Mouse (Mus musculus) intestine, embryonic 16.5 days (tissue): ENCODE measurements at regions not wholly inside any gene's neighbourhood (a gene's known extent, or its start where the extent isn't known, plus 50 kb on each side); places are given as distances from the start of the nearest gene placed in this dataset.
"Not testable (repeated sequence)": the region's sequence is repeated elsewhere in the genome, so short reads cannot be mapped to it uniquely, and the experiment has no call there.

ENCODE experiments used
- ATAC-seq: fragments of 200-750 bp; cut with Nextera tagmentation; 2 replicates; pipeline ENCODE4 v1.8.0; 2017; ENCODE audit warnings: moderate TSS enrichment, moderate library complexity
- H3K27ac ChIP-seq: fragments of 300-500 bp; sonication (generic); 2 replicates; pipeline ENCODE4 v1.5.1; 2014; ENCODE audit warnings: mild to moderate bottlenecking, low read length
- H3K27me3 ChIP-seq: fragments of 300-500 bp; sonication (generic); replicated peaks from 2 replicates; pipeline ENCODE4 v1.6.1; 2014; ENCODE audit warnings: low read length, control low read depth, mixed read lengths; ENCODE audit not compliant: control insufficient read depth, insufficient read depth
- H3K36me3 ChIP-seq: fragments of 300-500 bp; sonication (generic); 2 replicates; pipeline ENCODE4 v1.6.1; 2014; ENCODE audit warnings: low read length, control low read depth; ENCODE audit not compliant: control insufficient read depth, insufficient read depth
- H3K4me1 ChIP-seq: fragments of 300-500 bp; sonication (generic); 2 replicates; pipeline ENCODE4 v1.6.1; 2014; ENCODE audit warnings: low read length, control low read depth, mixed read lengths; ENCODE audit not compliant: control insufficient read depth, insufficient read depth
- H3K4me2 ChIP-seq: fragments of 300-500 bp; sonication (generic); 2 replicates; pipeline ENCODE4 v1.6.1; 2014; ENCODE audit warnings: low read depth, low read length, control low read depth
- H3K4me3 ChIP-seq: fragments of 300-500 bp; sonication (generic); 2 replicates; pipeline ENCODE4 v1.5.1; 2014; ENCODE audit warnings: mild to moderate bottlenecking, low read length
- H3K9ac ChIP-seq: fragments of 300-500 bp; sonication (generic); 2 replicates; pipeline ENCODE4 v1.6.1; 2014; ENCODE audit warnings: low read depth, low read length
- H3K9me3 ChIP-seq: fragments of 300-500 bp; sonication (generic); 2 replicates; pipeline ENCODE4 v1.6.1; 2016; ENCODE audit warnings: low read length, control low read depth; ENCODE audit not compliant: control insufficient read depth
- WGBS: fragments of 180-500 bp; shearing (Covaris S2); extraction: QIAGEN DNeasy Blood & Tissue Kit; methylation state at CpG from one replicate; pipeline ENCODE4 v1.1.7; 2014; 5-methylcytosine and 5-hydroxymethylcytosine counted together

DNA sequence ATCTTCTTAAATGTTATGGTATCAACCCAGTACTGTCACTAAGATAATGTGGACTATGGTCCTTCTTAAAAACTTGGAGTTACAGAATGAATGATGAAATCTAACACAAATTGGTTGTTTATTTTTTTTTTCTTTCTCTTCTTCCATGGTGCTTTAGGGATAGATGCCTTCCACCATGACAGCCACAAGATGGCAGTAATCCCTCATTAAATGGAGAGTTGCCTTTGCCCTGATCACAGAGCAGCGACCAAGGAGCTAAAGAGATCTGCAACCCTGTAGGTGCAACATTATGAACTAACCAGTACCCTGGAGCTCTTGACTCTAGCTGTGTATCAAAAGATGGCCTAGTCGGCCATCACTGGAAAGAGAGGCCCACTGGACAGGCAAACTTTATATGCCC, 453.0 kb upstream of the Fam241a start:
- H3K9me3 ChIP-seq, H3K27me3 ChIP-seq, H3K4me1 ChIP-seq, H3K27ac ChIP-seq, H3K4me2 ChIP-seq, H3K4me3 ChIP-seq, H3K9ac ChIP-seq, H3K36me3 ChIP-seq: not testable (repeated sequence)
- WGBS: 11% methylated on average over 2 of the region's 2 CpGs
- ATAC-seq: peak; percentile 69

DNA sequence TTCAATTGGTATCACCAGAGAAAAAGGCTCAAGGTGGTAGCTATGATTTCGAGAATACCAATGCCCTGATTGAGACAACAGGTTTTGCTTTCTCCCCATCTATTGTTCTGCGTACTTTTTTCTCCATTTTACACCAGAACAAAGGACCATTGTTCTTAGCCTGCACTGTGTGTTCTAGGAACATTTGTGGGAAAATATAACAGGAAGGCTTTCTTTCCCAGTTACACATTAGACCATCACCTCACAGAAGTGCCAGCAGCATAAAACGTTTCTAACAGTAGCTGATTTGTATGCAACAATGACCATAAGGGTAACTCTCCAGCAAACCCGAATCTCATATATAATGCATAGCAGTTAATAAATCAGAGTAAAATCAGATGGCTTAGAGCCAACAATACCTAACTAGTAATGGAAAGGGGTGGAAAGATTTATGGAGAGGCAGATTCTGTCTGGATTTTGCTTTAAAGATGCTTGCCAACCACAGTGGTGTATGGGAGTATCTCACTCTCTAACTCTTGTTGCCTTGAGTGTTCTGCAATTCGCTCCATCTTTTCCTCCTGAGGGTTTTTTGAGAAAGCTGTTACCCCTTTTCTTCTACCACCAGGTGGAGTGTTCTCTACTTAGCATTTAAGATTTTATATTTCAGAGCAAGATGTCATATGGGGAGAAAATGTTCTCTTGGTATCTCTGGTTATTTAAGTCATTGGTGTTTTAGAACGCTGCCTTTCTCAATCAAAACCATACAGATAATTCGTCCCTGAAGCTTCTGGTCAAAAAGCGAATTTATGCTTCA, 451.9 kb upstream of the Fam241a start:
- H3K9me3 ChIP-seq: no peaks in the 10 kb centered on the region
- H3K4me2 ChIP-seq: no peak overlapping the region
- H3K36me3 ChIP-seq: no peaks in the 10 kb centered on the region
- no peaks in the 10 kb centered on the region for H3K27me3 ChIP-seq
- H3K9ac ChIP-seq: no peak overlapping the region
- no peak overlapping the region for H3K27ac ChIP-seq
- no peak for ATAC-seq
- WGBS: 67% methylated on average over 8 of the region's 8 CpGs
- H3K4me3 ChIP-seq: no peak overlapping the region
- no peaks in the 10 kb centered on the region for H3K4me1 ChIP-seq

- H3K27me3 ChIP-seq: no peaks in the 10 kb centered on the region
- 70% methylated on average over 2 of the region's 2 CpGs for WGBS
- ATAC-seq: 0 out of 2 replicates have a peak, but pooled peaks have one; percentile 38
- no peak overlapping the region for H3K4me3 ChIP-seq
- H3K4me1 ChIP-seq: peaks cover 2% of the 10 kb centered on the region; the same call in 1 of the 2 replicates
- no peaks in the 10 kb centered on the region for H3K36me3 ChIP-seq
- H3K4me2 ChIP-seq: no peak overlapping the region
- H3K27ac ChIP-seq: no peak overlapping the region
- H3K9me3 ChIP-seq: no peaks in the 10 kb centered on the region
- H3K9ac ChIP-seq: no peak overlapping the region
Measured at GRCm38 (mm10) chr3:128337508-128337907, 441.4 kb upstream of the Fam241a start.

DNA sequence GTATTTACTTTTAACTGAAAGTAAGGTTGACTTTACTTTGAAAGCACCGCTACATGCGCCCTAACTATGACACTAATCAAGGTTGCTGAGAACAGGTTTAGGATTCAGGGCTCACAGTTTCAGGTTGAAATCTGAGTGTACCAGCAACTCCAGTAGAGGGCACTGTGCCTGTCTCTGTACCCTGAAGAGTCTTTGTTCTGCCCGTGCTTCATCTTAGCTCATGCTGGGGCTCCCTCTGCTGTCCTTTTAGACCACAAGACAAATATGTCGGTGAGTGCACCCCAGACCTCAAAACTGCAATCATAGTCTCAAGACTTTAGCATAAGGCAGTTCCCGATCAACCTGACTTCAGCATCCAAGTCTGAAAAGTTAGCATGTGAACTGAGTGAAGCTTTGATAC, 440.9 kb upstream of the Fam241a start:
- WGBS: 21% methylated on average over 5 of the region's 5 CpGs
- Histone ChIP-seq H3K36me3 (no peaks in the 10 kb centered on the region), H3K9me3 (no peaks in the 10 kb centered on the region), H3K4me3 (no peak overlapping the region), H3K27me3 (no peaks in the 10 kb centered on the region), H3K9ac (no peak overlapping the region), H3K27ac (no peak overlapping the region), H3K4me2 (no peak overlapping the region), H3K4me1 (peaks cover 2% of the 10 kb centered on the region; the same call in 1 of the 2 replicates)
- ATAC-seq: peak; percentile 84

DNA sequence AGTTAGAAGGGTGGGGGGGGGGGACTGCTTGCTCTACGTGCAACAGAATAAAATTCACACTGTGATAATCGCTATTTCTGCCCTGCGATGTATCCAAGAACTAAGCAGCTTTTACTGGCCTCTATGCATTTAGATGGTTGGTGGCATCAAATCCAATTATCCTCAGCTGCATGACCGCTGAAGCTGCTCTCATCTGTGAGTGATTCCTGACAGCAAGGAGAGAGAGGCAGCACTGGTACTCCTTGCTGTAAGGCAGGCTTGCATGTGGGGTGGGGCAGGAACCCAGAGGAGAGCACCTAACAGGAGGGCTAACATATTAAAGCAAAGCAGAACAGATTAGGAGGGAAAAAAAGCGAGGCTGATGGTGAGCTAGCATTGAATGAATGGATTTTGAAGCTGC, 431.6 kb upstream of the Fam241a start:
- Histone ChIP-seq H3K9ac (no peak overlapping the region), H3K4me2 (no peak overlapping the region), H3K9me3 (no peaks in the 10 kb centered on the region), H3K27ac (no peak overlapping the region), H3K4me3 (no peak overlapping the region), H3K27me3 (no peaks in the 10 kb centered on the region), H3K36me3 (no peaks in the 10 kb centered on the region), H3K4me1 (no peaks in the 10 kb centered on the region)
- no peak for ATAC-seq
- WGBS: 79% methylated on average over 5 of the region's 5 CpGs

- H3K27ac ChIP-seq: no peak overlapping the region
- H3K4me3 ChIP-seq: no peak overlapping the region
- H3K9me3 ChIP-seq: no peaks in the 10 kb centered on the region
- H3K4me1 ChIP-seq: no peaks in the 10 kb centered on the region
- no peaks in the 10 kb centered on the region for H3K36me3 ChIP-seq
- H3K27me3 ChIP-seq: no peaks in the 10 kb centered on the region
- ATAC-seq: no peak
- WGBS: 90% methylated on average over 4 of the region's 4 CpGs
- H3K4me2 ChIP-seq: no peak overlapping the region
- H3K9ac ChIP-seq: no peak overlapping the region
Measured at GRCm38 (mm10) chr3:128301312-128301711, 405.2 kb upstream of the Fam241a start.

DNA sequence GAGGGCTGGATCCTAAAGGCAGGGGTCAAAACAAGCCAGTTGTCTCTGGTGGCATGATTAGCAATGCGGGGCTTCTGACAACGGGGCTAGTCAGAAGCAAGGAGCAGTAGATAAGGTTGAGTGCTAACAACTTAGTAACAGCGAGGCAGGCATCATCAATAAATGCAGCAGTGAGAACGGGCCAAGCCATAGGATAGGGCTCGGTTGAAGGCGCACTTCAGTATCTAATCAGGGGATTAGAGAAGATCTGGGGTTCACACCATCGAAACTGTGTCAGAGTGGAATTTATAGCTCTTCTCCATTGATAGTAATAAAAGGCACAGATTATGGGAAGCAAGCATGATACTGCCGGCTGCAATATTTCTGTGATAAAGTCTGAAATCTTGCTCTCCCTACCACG, 402.0 kb upstream of the Fam241a start:
- H3K27ac ChIP-seq: no peak overlapping the region
- H3K36me3 ChIP-seq: no peaks in the 10 kb centered on the region
- no peak overlapping the region for H3K4me2 ChIP-seq
- H3K4me3 ChIP-seq: no peak overlapping the region
- peak; percentile 81 for ATAC-seq
- no peaks in the 10 kb centered on the region for H3K27me3 ChIP-seq
- WGBS: 52% methylated on average over 9 of the region's 9 CpGs
- no peak overlapping the region for H3K9ac ChIP-seq
- H3K4me1 ChIP-seq: no peaks in the 10 kb centered on the region
- H3K9me3 ChIP-seq: no peaks in the 10 kb centered on the region

DNA sequence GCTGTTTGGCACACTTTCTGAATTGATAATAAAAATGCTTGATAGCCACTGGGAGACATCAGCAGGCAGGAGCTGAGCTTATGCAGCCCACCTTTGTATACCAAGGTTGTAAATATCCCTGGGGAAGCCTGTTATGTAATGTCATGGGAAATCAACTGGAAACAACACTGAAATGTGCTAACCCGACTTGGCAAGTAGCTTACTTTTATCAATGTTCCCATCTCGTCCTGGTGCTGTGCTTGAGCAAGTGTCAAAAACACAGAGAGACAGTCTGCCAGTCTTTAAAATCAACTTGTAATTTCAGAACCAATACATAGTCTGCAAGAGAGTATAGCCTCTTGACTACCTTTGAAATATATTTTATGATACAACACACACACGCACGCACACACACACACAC, 391.7 kb upstream of the Fam241a start:
- WGBS: 66% methylated on average over 4 of the region's 4 CpGs
- Histone ChIP-seq H3K4me1 (no peaks in the 10 kb centered on the region), H3K4me3 (no peak overlapping the region), H3K27me3 (no peaks in the 10 kb centered on the region), H3K4me2 (no peak overlapping the region), H3K9me3 (no peaks in the 10 kb centered on the region), H3K36me3 (no peaks in the 10 kb centered on the region), H3K27ac (no peak overlapping the region), H3K9ac (no peak overlapping the region)
- ATAC-seq: no peak

- no peaks in the 10 kb centered on the region for H3K27me3 ChIP-seq
- no peak for ATAC-seq
- H3K4me3 ChIP-seq: no peak overlapping the region
- no peaks in the 10 kb centered on the region for H3K36me3 ChIP-seq
- no peaks in the 10 kb centered on the region for H3K4me1 ChIP-seq
- H3K4me2 ChIP-seq: no peak overlapping the region
- H3K9ac ChIP-seq: no peak overlapping the region
- H3K9me3 ChIP-seq: no peaks in the 10 kb centered on the region
- WGBS: 32% methylated on average over 6 of the region's 6 CpGs
- no peak overlapping the region for H3K27ac ChIP-seq
Measured at GRCm38 (mm10) chr3:128285214-128285613, 389.1 kb upstream of the Fam241a start.

DNA sequence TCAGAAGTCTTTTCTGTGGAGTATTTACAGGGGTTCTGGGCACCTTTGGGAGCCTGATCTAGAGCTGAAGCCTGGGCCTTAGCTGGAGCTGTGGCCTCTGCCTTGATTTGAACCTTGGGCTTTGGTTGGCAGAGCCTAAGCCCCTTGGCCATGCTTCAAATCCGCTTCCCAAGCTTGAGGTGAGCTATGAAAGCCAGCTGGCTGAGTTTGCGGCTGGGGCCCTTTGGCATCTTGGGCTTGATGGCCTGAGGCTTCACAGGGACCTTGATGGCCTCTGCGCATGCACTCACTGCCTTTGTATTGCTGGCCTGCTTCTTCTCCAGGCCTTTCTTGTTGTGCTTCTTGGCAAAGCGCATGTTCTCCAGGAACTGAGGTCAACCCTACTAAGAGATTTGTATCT, 384.5 kb upstream of the Fam241a start:
- Histone ChIP-seq H3K4me1 (no peaks in the 10 kb centered on the region), H3K4me2 (no peak overlapping the region), H3K27ac (no peak overlapping the region), H3K9ac (no peak overlapping the region), H3K9me3 (no peaks in the 10 kb centered on the region), H3K36me3 (no peaks in the 10 kb centered on the region), H3K27me3 (no peaks in the 10 kb centered on the region), H3K4me3 (no peak overlapping the region)
- 94% methylated on average over 4 of the region's 4 CpGs for whole genome bisulfite sequencing
- no peak for ATAC-seq
